Mouse (Mus musculus) bone marrow macrophage, adult 2 months (primary cell): ENCODE results near the gene Fam155a.

Experiments
- CTCF ChIP-seq: IDR thresholded peaks from 2 replicates; pipeline ENCODE4 v1.5.1; 2012; ENCODE audit warnings: low read depth, mild to moderate bottlenecking, low read length, moderate library complexity
- POLR2A ChIP-seq: IDR thresholded peaks from 2 replicates; pipeline ENCODE4 v1.6.1; 2012; ENCODE audit warnings: mild to moderate bottlenecking, low read depth, low read length, borderline replicate concordance

DNA sequence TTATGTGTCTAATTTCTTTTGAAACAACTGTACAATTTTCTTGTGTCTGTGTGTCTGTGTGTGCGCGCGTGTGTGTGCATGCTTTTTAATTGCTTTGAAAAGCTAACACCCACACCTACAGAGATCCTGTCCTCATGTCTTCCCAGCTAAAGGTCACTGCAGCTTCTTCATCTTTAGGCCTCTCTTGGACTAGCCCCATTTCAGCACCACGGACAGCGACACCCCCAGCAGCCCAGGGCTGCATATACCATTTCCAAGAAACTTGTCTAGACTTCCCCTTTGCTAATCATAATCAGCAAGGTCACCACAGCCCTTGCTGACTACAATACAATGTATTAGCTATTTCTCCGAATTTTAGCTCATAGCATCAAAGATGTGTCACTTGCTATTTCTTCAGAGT is 1.9 kb downstream of the Fam155a start:
- TF ChIP-seq CTCF = no peak
- TF ChIP-seq POLR2A = no peak
